Comparison of ENCODE assay signal across 8 mouse cellular contexts in the genomic region with DNA sequence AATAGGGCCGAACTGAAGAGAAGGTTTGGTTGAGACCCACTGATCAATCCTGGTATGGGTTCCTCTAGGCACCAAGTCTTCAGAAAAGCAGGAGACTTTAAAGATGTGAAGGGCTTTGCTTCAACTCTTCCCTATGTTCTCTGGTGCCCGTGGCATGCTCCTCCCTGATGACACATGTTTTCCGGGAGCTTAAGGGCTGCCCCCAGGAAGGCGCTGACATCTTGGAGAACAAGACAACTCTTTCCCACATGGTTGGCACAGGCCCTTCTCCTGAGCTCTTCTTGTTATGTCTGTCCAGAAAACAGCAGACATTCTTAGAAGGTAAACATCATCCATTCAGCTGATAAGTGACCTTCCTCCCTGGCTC. TPM values are rescaled to one million over a fixed set of nuclear protein-coding genes. Genes with fewer than 3 reads are reported as not detected.
A peak's percentile ranks its signal among the peaks of the same experiment; 100 is the strongest.
DNase-seq lines count a peak whose midpoint lies in the region; ATAC-seq lines count a peak whose summit lies in the region.

No protein-coding gene starts in this region.

- peak overlapping the region; percentile 65 for H3K4me2 ChIP-seq in lung, embryonic 16.5 days (ENCODE audit: low read depth, low read length)
- peak overlapping the region; percentile 78 for H3K4me2 ChIP-seq in forebrain, embryonic 13.5 days
- peak overlapping the region; percentile 75 for H3K4me2 ChIP-seq in limb, embryonic 13.5 days (replicated peaks)
- peak overlapping the region; percentile 89 for H3K4me2 ChIP-seq in neural tube, embryonic 15.5 days

- ATAC-seq in lung, embryonic 16.5 days (ENCODE audit: low read depth): peak; percentile 21
- no peak for ATAC-seq in forebrain, embryonic 13.5 days
- ATAC-seq in limb, embryonic 13.5 days (ENCODE audit: low FRiP score, low read depth): no peak
- ATAC-seq in neural tube, embryonic 15.5 days (ENCODE audit: low FRiP score): 0 out of 2 replicates have a peak, but pooled peaks have one; percentile 33
- ATAC-seq in cerebellum, adult (ENCODE audit: insufficient number of reproducible peaks, low FRiP score, low TSS enrichment): no peak

- 37% methylated on average over 4 of the region's 4 CpGs for WGBS in lung, embryonic 16.5 days
- 81% methylated on average over 4 of the region's 4 CpGs for WGBS in forebrain, embryonic 13.5 days
- WGBS in limb, embryonic 13.5 days: 63% methylated on average over 4 of the region's 4 CpGs
- 75% methylated on average over 4 of the region's 4 CpGs for WGBS in neural tube, embryonic 15.5 days

- DNase-seq in lung, postnatal 25 days (ENCODE audit: low spot score): no peak
- DNase-seq in layer of hippocampus, postnatal 36 days: no peak
- DNase-seq in right cerebral cortex, adult 2 months (ENCODE audit: low spot score in 2 of 2): no peak

- no peaks in the 10 kb centered on the region for H3K36me3 ChIP-seq in lung, embryonic 16.5 days (ENCODE audit: control insufficient read depth, insufficient read depth, low read length)
- H3K36me3 ChIP-seq in forebrain, embryonic 13.5 days (ENCODE audit: poor library complexity, severe bottlenecking): no peaks in the 10 kb centered on the region
- H3K36me3 ChIP-seq in limb, embryonic 13.5 days: no peaks in the 10 kb centered on the region
- no peaks in the 10 kb centered on the region for H3K36me3 ChIP-seq in neural tube, embryonic 15.5 days

- H3K27ac ChIP-seq in lung, embryonic 16.5 days (ENCODE audit: low read length): no peak overlapping the region
- no peak overlapping the region for H3K27ac ChIP-seq in forebrain, embryonic 13.5 days
- no peak overlapping the region for H3K27ac ChIP-seq in limb, embryonic 13.5 days
- H3K27ac ChIP-seq in neural tube, embryonic 15.5 days (replicated peaks): no peak overlapping the region

- no peaks in the 10 kb centered on the region for H3K9me3 ChIP-seq in lung, embryonic 16.5 days (ENCODE audit: control insufficient read depth, low read length)
- no peaks in the 10 kb centered on the region for H3K9me3 ChIP-seq in forebrain, embryonic 13.5 days (replicated peaks)
- no peaks in the 10 kb centered on the region for H3K9me3 ChIP-seq in limb, embryonic 13.5 days
- H3K9me3 ChIP-seq in neural tube, embryonic 15.5 days (replicated peaks): no peaks in the 10 kb centered on the region

- peak overlapping the region; percentile 44 for H3K9ac ChIP-seq in lung, embryonic 16.5 days (ENCODE audit: low read length)
- H3K9ac ChIP-seq in forebrain, embryonic 13.5 days: no peak overlapping the region
- H3K9ac ChIP-seq in limb, embryonic 13.5 days: no peak overlapping the region
- H3K9ac ChIP-seq in neural tube, embryonic 15.5 days (replicated peaks): no peak overlapping the region

- peaks cover 7% of the 10 kb centered on the region for H3K4me1 ChIP-seq in lung, embryonic 16.5 days (replicated peaks; ENCODE audit: control insufficient read depth, insufficient read depth, low read length)
- peaks cover 4% of the 10 kb centered on the region; the same call in 1 of the 2 replicates for H3K4me1 ChIP-seq in forebrain, embryonic 13.5 days
- no peaks in the 10 kb centered on the region; the same call in 1 of the 2 replicates for H3K4me1 ChIP-seq in limb, embryonic 13.5 days
- H3K4me1 ChIP-seq in neural tube, embryonic 15.5 days: peaks cover 9% of the 10 kb centered on the region

- H3K27me3 ChIP-seq in lung, embryonic 16.5 days (ENCODE audit: control insufficient read depth, insufficient read depth, low read depth, low read length): no peaks in the 10 kb centered on the region
- H3K27me3 ChIP-seq in forebrain, embryonic 13.5 days: peaks cover 19% of the 10 kb centered on the region
- H3K27me3 ChIP-seq in limb, embryonic 13.5 days: peaks cover 16% of the 10 kb centered on the region
- 0 out of 2 replicates have a peak, but pooled peaks cover 7% of the 10 kb centered on the region for H3K27me3 ChIP-seq in neural tube, embryonic 15.5 days (replicated peaks)

- peak overlapping the region; percentile 37 for H3K4me3 ChIP-seq in lung, embryonic 16.5 days (ENCODE audit: low read length)
- H3K4me3 ChIP-seq in forebrain, embryonic 13.5 days: peak overlapping the region; percentile 41; the same call in 1 of the 2 replicates
- peak overlapping the region; percentile 43 for H3K4me3 ChIP-seq in limb, embryonic 13.5 days
- H3K4me3 ChIP-seq in neural tube, embryonic 15.5 days (replicated peaks): peak overlapping the region; percentile 47

RNA-seq across cellular contexts. Expression of a gene that starts 0.5 kb away (rescaled TPM):
- 2.3 and 3.4 TPM in 2 replicates for polyA plus RNA-seq in lung, embryonic 16.5 days (2015; fragmentation: Nextera tagmentation; extraction: Ambion mirVana)
- polyA plus RNA-seq in forebrain, embryonic 13.5 days (2015; fragmentation: Nextera tagmentation; extraction: Ambion mirVana): 0.23 and 0.40 TPM in 2 replicates
- 1.3 and 1.9 TPM in 2 replicates for polyA plus RNA-seq in limb, embryonic 13.5 days (2015; fragmentation: Nextera tagmentation; extraction: Ambion mirVana)
- polyA plus RNA-seq in neural tube, embryonic 15.5 days (2015; fragmentation: Nextera tagmentation; extraction: Ambion mirVana): 1.4 and 3.7 TPM in 2 replicates
- total RNA-seq in layer of hippocampus, postnatal 36 days (2021): 1 to 10 TPM in 1 of 2 experiments, under 1 TPM in 1; 0.55 to 2.0 TPM

RNA-seq across cellular contexts. Expression of a gene that starts 31.2 kb away (rescaled TPM):
- polyA plus RNA-seq in lung, embryonic 16.5 days (2015; fragmentation: Nextera tagmentation; extraction: Ambion mirVana): 0.19 and 1.0 TPM in 2 replicates
- polyA plus RNA-seq in forebrain, embryonic 13.5 days (2015; fragmentation: Nextera tagmentation; extraction: Ambion mirVana): not detected in 2 replicates
- 0.49 and 0.61 TPM in 2 replicates for polyA plus RNA-seq in limb, embryonic 13.5 days (2015; fragmentation: Nextera tagmentation; extraction: Ambion mirVana)
- 1.3 TPM in 1 of 2 replicates, not detected in the other for polyA plus RNA-seq in neural tube, embryonic 15.5 days (2015; fragmentation: Nextera tagmentation; extraction: Ambion mirVana)
- total RNA-seq in layer of hippocampus, postnatal 36 days (2021): not detected

Comparison
In these comparisons a context has a peak if more than half of its experiments do, and no peak if none do; other contexts are left out.
1. ATAC-seq: peak in lung, embryonic 16.5 days (single experiment) and neural tube, embryonic 15.5 days (single experiment); none in forebrain, embryonic 13.5 days (single experiment), limb, embryonic 13.5 days (single experiment) and cerebellum, adult (single experiment).
2. Peak in every context shown above with its lines, with median percentiles within 50 percentile points of each other: H3K4me2 ChIP-seq and H3K4me3 ChIP-seq.